Mouse (Mus musculus) mouse trophoblast stem cell (cell line): ENCODE results near the gene Med24.

Source experiments
- in situ Hi-C, 2 experiments: fragments of 300-500 bp; cut with MseI, MboI; formaldehyde crosslinking; loops; 2 replicates in 1 of 2; 3 replicates in 1 of 2; pipeline ENCODE4 v1.15.1; 2025

Med24 gene

GRCm38 (mm10) chr11:98765421-98766309 lies 36.4 kb upstream of the Med24 start:
- in situ Hi-C loops = no loop called here

- in situ Hi-C loops = no loop called here
Observed at GRCm38 (mm10) chr11:98764746-98765145, 35.5 kb upstream of the Med24 start.

GRCm38 (mm10) chr11:98764091-98764490 lies 34.9 kb upstream of the Med24 start:
- in situ Hi-C loops = no loop called here

- in situ Hi-C loops = no loop called here
Observed at GRCm38 (mm10) chr11:98763502-98763861, 34.2 kb upstream of the Med24 start.

- in situ Hi-C loops = no loop called here
Observed at GRCm38 (mm10) chr11:98762756-98763501, 33.7 kb upstream of the Med24 start.

- in situ Hi-C loops = no loop called here
Observed at GRCm38 (mm10) chr11:98761939-98762338, 32.7 kb upstream of the Med24 start.

- in situ Hi-C loops = no loop called here
Observed at GRCm38 (mm10) chr11:98756711-98757110, 27.5 kb upstream of the Med24 start.

GRCm38 (mm10) chr11:98755726-98756380 lies 26.6 kb upstream of the Med24 start:
- in situ Hi-C loops = no loop called here

- in situ Hi-C loops = no loop called here
Observed at GRCm38 (mm10) chr11:98754621-98755181, 25.5 kb upstream of the Med24 start.

- in situ Hi-C loops = no loop called here
Observed at GRCm38 (mm10) chr11:98754151-98754620, 25.0 kb upstream of the Med24 start.

GRCm38 (mm10) chr11:98753264-98753663 lies 24.0 kb upstream of the Med24 start:
- in situ Hi-C loops = no loop called here

GRCm38 (mm10) chr11:98752562-98753140 lies 23.4 kb upstream of the Med24 start:
- in situ Hi-C loops = no loop called here

GRCm38 (mm10) chr11:98751221-98751782 lies 22.1 kb upstream of the Med24 start:
- in situ Hi-C loops = no loop called here

GRCm38 (mm10) chr11:98750351-98751201 lies 21.3 kb upstream of the Med24 start:
- in situ Hi-C loops = no loop called here

GRCm38 (mm10) chr11:98749716-98750115 lies 20.5 kb upstream of the Med24 start:
- in situ Hi-C loops = no loop called here

- in situ Hi-C loops = no loop called here
Observed at GRCm38 (mm10) chr11:98748506-98749416, 19.5 kb upstream of the Med24 start.

GRCm38 (mm10) chr11:98747804-98748505 lies 18.7 kb upstream of the Med24 start:
- in situ Hi-C loops = no loop called here

GRCm38 (mm10) chr11:98746855-98747693 lies 17.8 kb upstream of the Med24 start:
- in situ Hi-C loops = no loop called here
